Mouse (Mus musculus) small intestine, adult 2 months (tissue): ENCODE measurements around the gene Dnah7c.

Source experiments
- CTCF ChIP-seq: fragments of 200-500 bp; IDR thresholded peaks from 2 replicates; pipeline ENCODE4 v1.5.1; 2012; ENCODE audit warnings: low read depth, mild to moderate bottlenecking, control low read depth, inconsistent platforms, low read length, moderate library complexity, mixed read lengths; ENCODE audit not compliant: insufficient replicate concordance, insufficient read length; ENCODE audit errors: extremely low read depth
- POLR2A ChIP-seq: fragments of 200-500 bp; IDR thresholded peaks from 2 replicates; pipeline ENCODE4 v1.6.1; 2012; ENCODE audit warnings: low read depth, mild to moderate bottlenecking, control low read depth, inconsistent platforms, low read length, moderate library complexity

DNA sequence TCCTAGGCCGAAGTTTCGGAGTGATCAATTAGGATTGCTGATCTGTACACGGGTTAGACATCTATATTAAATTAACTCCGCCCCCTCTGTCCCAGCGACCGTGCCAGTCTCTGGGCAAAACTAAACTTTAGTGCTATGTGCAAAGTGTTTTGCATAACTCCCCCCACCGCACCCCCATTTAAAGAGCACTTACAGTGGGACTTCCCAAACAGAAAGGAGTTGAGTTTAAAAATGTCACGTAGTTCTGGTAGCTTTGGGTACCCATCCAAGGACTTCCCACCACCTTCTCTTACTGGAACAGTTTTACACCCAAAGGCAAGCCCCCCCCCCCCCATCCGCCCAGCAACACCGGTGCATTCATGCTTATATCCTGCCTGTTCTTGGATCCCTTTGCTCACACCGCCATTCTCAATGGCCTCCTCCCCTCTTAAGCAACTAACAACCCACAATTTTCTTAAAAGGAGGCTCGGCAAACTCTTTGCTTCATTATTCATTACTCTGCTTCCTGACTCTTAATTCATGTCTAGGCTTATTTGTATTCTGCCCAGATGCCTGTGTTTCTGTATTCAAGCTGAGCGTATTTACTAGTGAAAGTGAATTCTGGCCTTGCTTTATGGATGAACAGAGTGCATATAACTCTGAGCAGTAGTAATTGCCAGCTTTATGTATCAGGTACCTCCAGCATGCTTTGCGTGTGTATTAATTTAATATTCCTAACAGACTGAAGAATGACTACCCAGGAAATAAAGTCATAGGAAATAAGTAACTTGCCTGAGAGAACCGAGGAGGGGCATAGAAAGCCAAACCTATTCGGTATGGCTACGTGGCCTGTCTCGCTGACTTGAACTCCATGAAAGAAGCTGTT is 428.9 kb downstream of the Dnah7c start:
- no peak for TF ChIP-seq CTCF
- no peak for TF ChIP-seq POLR2A
